Mouse (Mus musculus) spleen, adult 2 months (tissue): ENCODE data around the gene Wwtr1.

Experiments
- CTCF ChIP-seq: fragments of 200-500 bp; IDR thresholded peaks from 2 replicates; pipeline ENCODE4 v1.5.1; 2011; ENCODE audit warnings: mild to moderate bottlenecking, inconsistent platforms; ENCODE audit not compliant: insufficient read depth, insufficient read length, insufficient replicate concordance; ENCODE audit errors: extremely low read depth
- POLR2A ChIP-seq: fragments of 200-500 bp; IDR thresholded peaks from 2 replicates; pipeline ENCODE4 v1.6.1; 2011; ENCODE audit warnings: low read depth, low read length, inconsistent platforms

DNA sequence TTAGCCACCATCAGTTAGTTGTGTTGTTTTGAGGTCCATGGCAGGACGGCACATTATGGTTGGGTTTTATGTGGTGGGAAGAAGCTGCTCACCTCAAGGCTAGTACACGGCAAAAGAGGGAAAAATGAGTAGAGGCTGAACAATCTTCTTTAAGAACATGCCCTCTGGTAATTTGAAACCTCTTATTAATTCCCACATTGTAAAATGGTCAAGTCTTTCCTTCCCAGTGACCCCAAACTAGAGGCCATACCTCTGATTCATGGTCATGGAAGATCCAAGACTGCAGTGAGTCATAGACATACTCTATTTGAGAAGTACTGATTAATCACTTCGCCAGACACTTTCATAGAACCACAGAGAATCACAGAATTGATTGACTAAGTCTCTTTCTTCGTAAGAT, 164.2 kb downstream of the Wwtr1 start:
- TF ChIP-seq CTCF (no peak), POLR2A (no peak)
